Mouse (Mus musculus) midbrain, postnatal 0 days (tissue): ENCODE data around the gene Dyrk1a. TPM values are rescaled to one million over a fixed set of nuclear protein-coding genes. Genes with fewer than 3 reads are reported as not detected.

Experiments used
- ATAC-seq: fragments of 200-750 bp; cut with Nextera tagmentation; 2 replicates; pipeline ENCODE4 v1.8.0; 2017; ENCODE audit warnings: moderate number of reproducible peaks, mild to moderate bottlenecking, moderate TSS enrichment, moderate library complexity; ENCODE audit not compliant: low FRiP score
- DNase-seq: peaks from one replicate; pipeline ENCODE4 v3.0.0-alpha.2; 2015; ENCODE audit warnings: low spot score
- H3K27ac ChIP-seq: fragments of 300-500 bp; sonication (generic); 2 replicates; pipeline ENCODE4 v1.5.1; 2014; ENCODE audit warnings: low read depth, mild to moderate bottlenecking, low read length, mixed read lengths
- H3K27me3 ChIP-seq: fragments of 300-500 bp; sonication (generic); 2 replicates; pipeline ENCODE4 v1.6.1; 2014; ENCODE audit warnings: low read length, control low read depth, mixed read lengths; ENCODE audit not compliant: insufficient read depth
- H3K36me3 ChIP-seq: fragments of 300-500 bp; sonication (generic); 2 replicates; pipeline ENCODE4 v1.6.1; 2014; ENCODE audit warnings: low read length, control low read depth, mixed read lengths; ENCODE audit not compliant: insufficient read depth
- H3K4me1 ChIP-seq: fragments of 300-500 bp; sonication (generic); 2 replicates; pipeline ENCODE4 v1.6.1; 2014; ENCODE audit warnings: mild to moderate bottlenecking, control low read depth, antibody characterized with exemption, low read length, mixed read lengths; ENCODE audit not compliant: insufficient read depth
- H3K4me2 ChIP-seq: fragments of 300-500 bp; sonication (generic); 2 replicates; pipeline ENCODE4 v1.6.1; 2014; ENCODE audit warnings: low read depth, mild to moderate bottlenecking, low read length, mixed read lengths; ENCODE audit not compliant: poor library complexity, severe bottlenecking
- H3K4me3 ChIP-seq: fragments of 300-500 bp; sonication (generic); 2 replicates; pipeline ENCODE4 v1.5.1; 2014; ENCODE audit warnings: low read depth, mild to moderate bottlenecking, low read length, moderate library complexity
- H3K9ac ChIP-seq: fragments of 300-500 bp; sonication (generic); replicated peaks from 2 replicates; pipeline ENCODE4 v1.6.1; 2014; ENCODE audit warnings: mild to moderate bottlenecking, low read length, moderate library complexity, mixed read lengths; ENCODE audit not compliant: poor library complexity, severe bottlenecking
- H3K9me3 ChIP-seq: fragments of 300-500 bp; sonication (generic); 2 replicates; pipeline ENCODE4 v1.6.1; 2016; ENCODE audit warnings: low read length, control low read depth
- CTCF ChIP-seq: IDR thresholded peaks from 2 replicates; pipeline ENCODE4 v1.5.1; 2016; ENCODE audit warnings: antibody characterized with exemption, mild to moderate bottlenecking
- WGBS: fragments of 180-500 bp; shearing (Covaris S2); extraction: QIAGEN DNeasy Blood & Tissue Kit; methylation state at CpG from one replicate; pipeline ENCODE4 v1.1.7; 2014; 5-methylcytosine and 5-hydroxymethylcytosine counted together
- polyA plus RNA-seq: library from polyadenylated mRNA; unstranded; fragments of >200 nt; fragmentation: Nextera tagmentation; extraction: Ambion mirVana; gene quantifications from 2 replicates; pipeline ENCODE4 v1.2.1, GENCODE M21; 2015
- total RNA-seq: library from RNA; depleted of rRNA; stranded (reverse); fragments of >200 nt; gene quantifications from 2 replicates; pipeline ENCODE4 v1.2.3, GENCODE M21; 2014

The Dyrk1a gene
- total and polyA plus RNA-seq, 2 experiments from 2014 or later = 13.7 to 94.2 TPM

GRCm38 (mm10) chr16:94590977-94591376 lies 21.2 kb downstream of the Dyrk1a start:
- ATAC-seq (no peak), DNase-seq (no peak)
- Histone ChIP-seq H3K4me2 (no peak overlapping the region), H3K27me3 (no peaks in the 10 kb centered on the region), H3K36me3 (no peaks in the 10 kb centered on the region), H3K9ac (no peak overlapping the region), H3K27ac (no peak overlapping the region), H3K4me1 (peaks cover 7% of the 10 kb centered on the region), H3K4me3 (no peak overlapping the region), H3K9me3 (no peaks in the 10 kb centered on the region)
- TF ChIP-seq CTCF = no peak
- 69% methylated on average over 8 of the region's 8 CpGs for WGBS

GRCm38 (mm10) chr16:94591536-94591935 lies 21.7 kb downstream of the Dyrk1a start:
- Histone ChIP-seq H3K4me2 (no peak overlapping the region), H3K4me3 (no peak overlapping the region), H3K27ac (no peak overlapping the region), H3K4me1 (peaks cover 7% of the 10 kb centered on the region), H3K36me3 (no peaks in the 10 kb centered on the region), H3K27me3 (no peaks in the 10 kb centered on the region), H3K9me3 (no peaks in the 10 kb centered on the region), H3K9ac (no peak overlapping the region)
- WGBS = 81% methylated on average over 3 of the region's 3 CpGs
- TF ChIP-seq CTCF = no peak
- DNase-seq = no peak
- no peak for ATAC-seq

GRCm38 (mm10) chr16:94596633-94597032 lies 26.8 kb downstream of the Dyrk1a start:
- Histone ChIP-seq H3K27me3 (no peaks in the 10 kb centered on the region), H3K4me1 (peaks cover 8% of the 10 kb centered on the region; the same call in 1 of the 2 replicates), H3K9me3 (no peaks in the 10 kb centered on the region), H3K4me3 (no peak overlapping the region), H3K9ac (no peak overlapping the region), H3K4me2 (no peak overlapping the region), H3K27ac (no peak overlapping the region), H3K36me3 (no peaks in the 10 kb centered on the region)
- DNase-seq = no peak
- ATAC-seq = no peak
- 84% methylated on average over 2 of the region's 2 CpGs for WGBS
- no peak for TF ChIP-seq CTCF

- Histone ChIP-seq H3K4me1 (peaks cover 9% of the 10 kb centered on the region; the same call in 1 of the 2 replicates), H3K4me2 (no peak overlapping the region), H3K27ac (no peak overlapping the region), H3K9ac (no peak overlapping the region), H3K9me3 (no peaks in the 10 kb centered on the region), H3K4me3 (no peak overlapping the region), H3K27me3 (no peaks in the 10 kb centered on the region), H3K36me3 (no peaks in the 10 kb centered on the region)
- WGBS = 59% methylated on average over 1 of the region's 1 CpGs
- DNase-seq (no peak), ATAC-seq (no peak)
- no peak for TF ChIP-seq CTCF
Observed at GRCm38 (mm10) chr16:94597640-94598039, 27.8 kb downstream of the Dyrk1a start.

GRCm38 (mm10) chr16:94599977-94600724 lies 30.3 kb downstream of the Dyrk1a start:
- ATAC-seq = no peak
- no peaks in the 10 kb centered on the region for H3K27me3 ChIP-seq
- no peaks in the 10 kb centered on the region for H3K36me3 ChIP-seq
- H3K27ac ChIP-seq = no peak overlapping the region
- peaks cover 10% of the 10 kb centered on the region; the same call in 1 of the 2 replicates for H3K4me1 ChIP-seq
- H3K9ac ChIP-seq = no peak overlapping the region
- no peaks in the 10 kb centered on the region for H3K9me3 ChIP-seq
- no peak for DNase-seq
- H3K4me3 ChIP-seq = no peak overlapping the region
- TF ChIP-seq CTCF = no peak
- no peak overlapping the region for H3K4me2 ChIP-seq
- 47% methylated on average over 6 of the region's 6 CpGs for WGBS

- Histone ChIP-seq H3K9me3 (no peaks in the 10 kb centered on the region), H3K4me3 (no peak overlapping the region), H3K27me3 (no peaks in the 10 kb centered on the region), H3K9ac (no peak overlapping the region), H3K4me2 (no peak overlapping the region), H3K27ac (no peak overlapping the region), H3K36me3 (no peaks in the 10 kb centered on the region), H3K4me1 (peaks cover 10% of the 10 kb centered on the region; the same call in 1 of the 2 replicates)
- ATAC-seq (no peak), DNase-seq (no peak)
- WGBS = 67% methylated on average over 5 of the region's 5 CpGs
- TF ChIP-seq CTCF = no peak
Observed at GRCm38 (mm10) chr16:94601089-94601488, 31.3 kb downstream of the Dyrk1a start.
